Mouse (Mus musculus) c-Kit-negative CD71-positive TER-119-positive erythroid progenitor cells, embryonic 14.5 days (primary cell): Measurements from ENCODE around the gene Tmem201.

Experiments used
- DNase-seq: peaks from one replicate; pipeline ENCODE4 v3.0.0-alpha.2; 2013; ENCODE audit warnings: low read depth, low spot score

Tmem201 gene

DNA sequence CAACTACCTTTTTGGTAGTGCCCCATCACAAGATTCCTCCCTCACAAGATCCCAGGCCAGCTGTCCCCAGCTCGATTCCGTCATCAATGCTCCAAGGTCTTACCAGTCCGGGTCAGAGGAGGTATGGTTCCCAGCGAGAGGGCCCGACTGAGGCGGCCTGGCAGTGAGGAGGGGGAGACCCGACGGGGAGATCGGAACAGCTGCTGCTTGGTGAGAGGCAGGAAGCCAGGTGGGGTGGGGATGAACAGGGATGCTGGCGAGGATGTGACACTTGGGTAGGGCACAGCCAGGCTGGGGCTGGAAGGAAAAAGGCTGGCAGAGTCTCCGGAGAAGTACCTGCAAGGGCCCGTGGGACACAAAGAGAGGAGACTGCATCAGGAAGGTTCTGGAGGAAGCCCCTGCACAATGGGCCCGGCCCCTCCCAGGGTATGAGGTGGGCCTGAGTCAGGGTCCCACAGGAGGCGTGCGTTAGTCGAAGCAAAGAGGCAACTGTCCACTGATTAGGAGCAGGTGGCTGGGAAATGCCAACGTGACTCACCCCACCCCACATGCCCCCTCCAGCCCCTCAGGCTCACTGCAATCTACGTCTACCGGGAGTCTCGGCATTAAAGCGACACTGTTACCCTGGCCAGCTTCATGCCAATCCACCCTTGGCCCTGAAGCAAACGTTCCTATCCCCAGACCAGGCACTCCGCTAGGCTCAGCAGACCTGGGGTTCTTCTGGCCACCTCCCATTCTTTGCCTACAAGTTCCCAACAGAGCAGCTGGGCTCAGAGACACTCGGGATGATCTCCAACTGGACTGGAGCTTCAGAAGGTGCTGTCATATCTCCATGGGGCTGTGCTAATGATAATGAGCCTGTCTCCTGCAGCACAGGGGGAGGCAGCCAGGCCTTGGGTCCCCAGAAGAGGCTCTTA lies 15.5 kb downstream of the Tmem201 start:
- DNase-seq, result no peak

DNA sequence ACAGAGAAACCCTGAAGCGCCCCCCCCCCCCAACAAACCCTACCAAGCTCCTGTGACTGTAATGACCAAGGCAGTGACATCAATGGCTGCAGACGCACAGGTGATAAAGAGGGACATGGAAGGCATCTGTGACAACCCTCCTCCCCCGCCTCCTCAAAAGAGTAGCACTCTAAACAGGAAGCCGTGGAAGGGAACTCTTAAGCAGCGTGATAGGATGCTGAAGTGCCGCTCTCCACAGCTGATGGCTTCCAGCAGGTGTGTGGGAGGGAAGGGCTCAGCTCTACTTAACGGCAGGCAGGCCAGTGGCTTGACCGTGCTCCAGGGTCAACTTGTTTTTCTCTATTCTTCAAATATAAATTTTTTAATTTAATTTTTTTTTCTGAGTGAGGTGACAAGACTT lies 16.7 kb downstream of the Tmem201 start:
- DNase-seq, result no peak

- DNase-seq, result no peak
Observed at GRCm38 (mm10) chr4:149719686-149720085, 18.2 kb downstream of the Tmem201 start.

- DNase-seq, result no peak
Observed at GRCm38 (mm10) chr4:149714542-149714941, 23.3 kb downstream of the Tmem201 start.

GRCm38 (mm10) chr4:149711955-149712354 lies 25.9 kb downstream of the Tmem201 start:
- no peak for DNase-seq

GRCm38 (mm10) chr4:149711485-149711884 lies 26.4 kb downstream of the Tmem201 start:
- DNase-seq, result no peak

GRCm38 (mm10) chr4:149710510-149710909 lies 27.3 kb downstream of the Tmem201 start:
- DNase-seq, result no peak

DNA sequence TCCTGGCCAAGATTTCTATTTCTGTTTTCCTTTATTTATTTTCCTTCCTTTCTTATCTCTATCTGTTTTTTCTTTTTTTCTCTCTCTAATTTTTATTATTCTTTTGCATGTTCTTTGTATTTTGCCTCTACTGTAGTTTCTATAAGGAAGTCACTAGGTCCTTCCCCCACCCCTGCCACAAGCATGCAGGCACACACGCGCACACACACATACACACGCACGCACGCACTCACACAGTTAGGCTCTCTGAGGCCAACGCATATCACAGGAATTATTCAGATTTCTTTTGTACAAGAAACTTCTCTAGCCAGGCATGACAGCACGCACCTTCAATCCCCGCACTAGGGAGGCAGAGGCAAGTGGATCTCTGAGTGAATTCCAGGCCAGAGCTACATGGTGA lies 31.9 kb downstream of the Tmem201 start:
- DNase-seq, result no peak

DNA sequence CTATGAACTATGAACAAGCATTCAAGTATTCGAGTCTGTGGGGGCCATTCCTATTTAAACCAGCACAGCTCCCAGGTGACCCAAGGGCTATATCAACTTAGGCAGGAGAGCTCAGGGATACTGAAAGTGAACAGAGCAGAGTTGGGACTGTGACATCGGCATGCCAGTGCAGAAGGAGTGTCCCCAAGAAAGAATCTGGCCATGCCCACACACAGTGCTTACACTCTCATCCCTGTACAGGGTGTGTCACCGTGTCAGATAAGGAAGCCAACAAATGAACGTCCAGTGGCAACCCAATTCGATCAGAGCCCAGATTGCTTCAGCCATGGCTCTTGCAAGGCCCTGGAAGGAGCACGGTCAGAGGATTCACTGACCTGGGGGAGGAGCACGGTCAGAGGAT lies 32.5 kb downstream of the Tmem201 start:
- no peak for DNase-seq

GRCm38 (mm10) chr4:149702210-149702979 lies 35.4 kb downstream of the Tmem201 start, which contains the start of gene Pik3cd:
Pik3cd (minus strand) TSS chr4:149702571.
- no peak for DNase-seq

DNA sequence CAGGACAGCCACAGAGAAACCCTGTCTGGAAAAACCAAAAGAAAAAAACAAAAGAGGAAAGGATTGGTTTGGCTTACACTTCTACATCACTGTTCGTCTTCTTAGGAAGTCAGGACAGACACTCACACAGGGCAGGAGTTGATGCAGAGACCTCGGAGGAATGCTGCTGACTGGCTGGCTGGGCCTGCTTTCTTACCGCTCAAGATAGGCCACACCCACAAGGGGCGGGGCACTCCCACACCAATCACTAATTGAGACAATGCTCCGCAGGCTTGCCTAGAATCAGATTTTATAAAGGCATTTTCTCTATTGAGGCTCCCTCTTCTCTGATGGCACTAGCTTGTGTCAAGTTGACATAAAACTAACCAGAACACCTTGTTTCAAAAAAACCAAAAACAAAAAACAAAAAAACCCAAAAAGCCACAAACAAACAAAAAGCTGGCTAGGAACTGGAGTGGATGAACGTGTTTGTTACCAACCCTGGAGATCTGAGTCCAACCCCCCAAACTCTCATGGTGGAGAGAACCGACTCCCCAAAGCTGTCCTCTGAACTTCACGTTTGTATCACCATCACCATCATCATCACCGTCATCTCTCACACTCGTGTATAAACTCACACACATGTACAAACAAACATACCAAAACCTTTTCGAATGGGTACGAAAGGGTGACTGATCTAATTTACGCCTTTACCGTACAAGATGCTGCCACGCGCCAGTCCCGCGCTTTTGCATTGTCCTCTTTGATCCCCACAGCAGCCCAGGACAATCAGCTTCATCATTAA lies 36.2 kb downstream of the Tmem201 start:
- peak; percentile 15 for DNase-seq

- no peak for DNase-seq
Observed at GRCm38 (mm10) chr4:149699953-149700352, 37.9 kb downstream of the Tmem201 start.

DNA sequence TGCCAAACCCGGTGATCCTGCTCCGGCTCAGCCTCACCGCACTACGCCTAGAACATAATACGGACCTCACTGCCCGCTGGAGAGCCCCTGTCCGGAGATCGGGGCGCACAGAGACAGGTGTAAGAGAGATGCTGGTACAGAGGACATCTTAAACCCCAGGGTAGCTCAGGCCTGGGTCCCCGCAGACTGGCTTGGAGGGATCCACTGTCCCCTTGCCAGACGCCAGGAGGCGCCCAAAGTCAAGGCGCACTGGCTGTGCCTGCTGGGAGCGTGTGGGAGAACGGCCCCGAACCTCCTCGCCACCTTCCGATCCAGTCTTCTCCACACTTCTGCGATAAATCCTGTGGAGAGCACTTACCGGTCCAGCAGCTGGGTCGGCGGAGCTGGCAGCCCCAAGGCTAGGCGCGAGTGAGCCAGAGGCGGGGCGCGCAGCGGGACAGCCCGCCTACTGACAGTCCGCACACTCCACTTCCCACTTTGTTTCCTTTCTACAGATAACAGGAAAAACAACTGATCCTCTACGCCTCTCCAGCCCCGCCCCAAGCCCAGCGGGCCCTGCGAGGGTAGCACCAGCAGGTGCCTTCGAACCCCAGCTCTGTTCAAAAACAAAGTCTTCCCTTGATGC lies 39.5 kb downstream of the Tmem201 start:
- no peak for DNase-seq

DNA sequence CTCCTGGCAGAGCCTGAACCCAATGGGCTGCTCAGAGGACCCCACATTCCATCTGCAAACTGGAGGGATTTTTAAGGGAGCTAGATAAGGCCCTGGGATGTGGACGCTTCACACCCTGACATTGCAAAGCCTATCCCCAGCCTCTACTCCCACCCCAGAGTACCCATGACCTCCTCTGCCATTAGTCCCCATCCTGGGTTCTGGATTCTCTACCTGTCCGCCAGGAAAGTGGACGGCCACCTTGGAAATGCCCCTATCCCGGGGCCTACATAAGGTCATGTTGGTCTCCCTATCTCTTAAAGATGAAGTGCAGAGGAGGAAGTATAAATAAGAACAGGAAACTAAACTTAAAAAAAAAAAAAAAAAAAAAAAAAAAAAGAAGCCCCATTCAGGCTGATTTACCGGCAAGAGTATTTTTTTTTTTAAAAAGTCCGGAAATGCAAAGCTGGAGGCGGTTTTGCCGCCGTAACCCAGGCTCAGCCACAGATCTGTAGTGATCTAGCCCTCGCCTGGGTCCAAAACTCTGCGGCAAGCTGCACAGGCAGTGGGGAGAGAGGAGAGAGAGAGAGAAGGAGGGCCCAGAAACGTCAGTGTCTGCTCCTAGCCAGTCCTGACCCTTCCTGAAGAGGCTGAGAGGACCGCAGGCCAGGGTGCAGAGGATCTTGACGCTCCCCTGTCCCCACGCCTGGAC lies 40.2 kb downstream of the Tmem201 start:
- DNase-seq, result no peak

DNA sequence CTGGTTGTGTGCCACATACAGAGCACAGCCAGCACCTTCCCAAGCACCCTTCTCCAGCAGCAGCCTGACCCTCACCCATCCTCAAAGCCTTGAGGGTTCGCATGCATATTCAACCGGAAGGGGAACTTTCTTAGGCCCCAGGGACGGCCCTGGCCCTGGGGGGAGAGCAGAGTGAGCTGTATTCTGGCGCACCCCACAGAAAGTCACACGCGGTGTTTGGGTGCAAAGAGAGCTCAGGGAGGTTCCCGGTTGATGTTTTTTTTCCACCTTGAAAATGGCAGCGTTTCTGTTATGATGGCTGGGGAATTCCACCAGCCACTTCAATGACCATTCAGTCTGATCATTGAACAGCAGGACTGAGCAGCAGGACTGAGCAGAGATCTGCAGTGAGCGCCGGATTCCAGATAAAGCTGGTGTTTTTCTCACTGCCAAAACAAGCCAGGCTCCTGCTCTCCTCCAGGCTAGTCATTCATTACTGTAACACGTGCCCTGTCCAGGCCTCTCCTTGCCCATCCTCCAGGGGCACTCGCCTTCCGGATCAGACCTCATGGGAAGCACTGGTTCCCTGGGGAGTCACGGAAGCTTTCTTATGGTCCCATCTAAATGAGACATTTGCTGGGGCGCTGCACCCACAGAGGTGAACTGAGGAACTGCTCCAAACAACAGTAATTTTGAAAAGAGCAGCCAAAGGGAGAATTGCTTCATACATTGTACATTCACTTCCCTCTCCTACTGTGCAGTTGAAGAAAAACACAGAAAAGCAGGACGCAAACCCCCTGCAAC lies 41.5 kb downstream of the Tmem201 start:
- DNase-seq, result no peak

GRCm38 (mm10) chr4:149691368-149691767 lies 46.5 kb downstream of the Tmem201 start:
- DNase-seq, result no peak

GRCm38 (mm10) chr4:149690828-149691280 lies 47.0 kb downstream of the Tmem201 start:
- DNase-seq, result no peak

- no peak for DNase-seq
Observed at GRCm38 (mm10) chr4:149689822-149690700, 47.8 kb downstream of the Tmem201 start.

GRCm38 (mm10) chr4:149688861-149689260 lies 49.0 kb downstream of the Tmem201 start:
- no peak for DNase-seq
